Comparison of ENCODE assay signal across 8 mouse cellular contexts in the genomic region with DNA sequence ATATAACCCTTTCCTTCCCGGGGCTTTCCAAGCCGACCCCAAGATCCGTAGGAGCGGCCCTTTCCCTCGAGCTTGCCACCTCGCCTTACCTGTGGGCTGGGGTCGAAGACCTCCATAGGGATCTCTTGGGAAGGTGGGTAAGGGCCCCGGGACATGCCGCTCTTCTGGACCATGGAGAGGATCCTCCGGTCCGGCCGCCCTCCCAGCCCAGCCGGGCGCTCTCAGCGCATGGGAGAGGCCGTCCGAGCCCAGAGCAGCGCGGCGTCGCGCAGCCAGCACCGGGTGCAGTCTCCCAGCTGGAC. TPM values are rescaled to one million over a fixed set of nuclear protein-coding genes. Genes with fewer than 3 reads are reported as not detected.
DNase-seq lines count a peak whose midpoint lies in the region; ATAC-seq lines count a peak whose summit lies in the region.

No protein-coding gene starts in this region.

- H3K4me3 ChIP-seq in kidney, embryonic 15.5 days (replicated peaks) = peak overlapping the region; percentile 87
- H3K4me3 ChIP-seq in brown adipose tissue, adult 24 weeks (ENCODE audit: insufficient read depth, low read depth, low read length) = peak overlapping the region; percentile 66
- H3K4me3 ChIP-seq in hindbrain, embryonic 13.5 days = peak overlapping the region; percentile 94
- peak overlapping the region; percentile 75 for H3K4me3 ChIP-seq in midbrain, embryonic 12.5 days

- peak overlapping the region; percentile 91 for H3K4me2 ChIP-seq in kidney, embryonic 15.5 days
- peak overlapping the region; percentile 85 for H3K4me2 ChIP-seq in hindbrain, embryonic 13.5 days
- peak overlapping the region; percentile 77 for H3K4me2 ChIP-seq in midbrain, embryonic 12.5 days (replicated peaks)

- peak overlapping the region; percentile 98 for H3K27ac ChIP-seq in kidney, embryonic 15.5 days
- no peak overlapping the region for H3K27ac ChIP-seq in brown adipose tissue, adult 24 weeks (replicated peaks; ENCODE audit: low read depth, low read length)
- H3K27ac ChIP-seq in hindbrain, embryonic 13.5 days = peak overlapping the region; percentile 98
- H3K27ac ChIP-seq in midbrain, embryonic 12.5 days (replicated peaks) = peak overlapping the region; percentile 93

- H3K36me3 ChIP-seq in kidney, embryonic 15.5 days = peaks cover 13% of the 10 kb centered on the region
- H3K36me3 ChIP-seq in hindbrain, embryonic 13.5 days = peaks cover 18% of the 10 kb centered on the region
- H3K36me3 ChIP-seq in midbrain, embryonic 12.5 days = peaks cover 9% of the 10 kb centered on the region

- peaks cover 57% of the 10 kb centered on the region for H3K4me1 ChIP-seq in kidney, embryonic 15.5 days
- peaks cover 6% of the 10 kb centered on the region; the same call in 1 of the 2 replicates for H3K4me1 ChIP-seq in brown adipose tissue, adult 24 weeks (ENCODE audit: control insufficient read depth, insufficient read depth, insufficient read length, low read length)
- peaks cover 58% of the 10 kb centered on the region for H3K4me1 ChIP-seq in hindbrain, embryonic 13.5 days (replicated peaks)
- peaks cover 54% of the 10 kb centered on the region for H3K4me1 ChIP-seq in midbrain, embryonic 12.5 days

- H3K9me3 ChIP-seq in kidney, embryonic 15.5 days (replicated peaks) = no peaks in the 10 kb centered on the region
- no peaks in the 10 kb centered on the region for H3K9me3 ChIP-seq in hindbrain, embryonic 13.5 days
- no peaks in the 10 kb centered on the region for H3K9me3 ChIP-seq in midbrain, embryonic 12.5 days

- no peak; the same call in 1 of the 2 replicates for ATAC-seq in kidney, embryonic 15.5 days (replicated peaks; ENCODE audit: low FRiP score)
- no peak; the same call in 1 of the 2 replicates for ATAC-seq in hindbrain, embryonic 13.5 days (ENCODE audit: low FRiP score)
- ATAC-seq in midbrain, embryonic 12.5 days (ENCODE audit: low FRiP score, low read depth) = peak; percentile 12
- ATAC-seq in granulocyte monocyte progenitor cell, adult 5-6 weeks (replicated peaks; ENCODE audit: poor library complexity, severe bottlenecking) = no peak

- H3K9ac ChIP-seq in kidney, embryonic 15.5 days = peak overlapping the region; percentile 84
- peak overlapping the region; percentile 98 for H3K9ac ChIP-seq in hindbrain, embryonic 13.5 days
- peak overlapping the region; percentile 95 for H3K9ac ChIP-seq in midbrain, embryonic 12.5 days (replicated peaks)

- no peak for DNase-seq in kidney, postnatal 10 days
- no peak for DNase-seq in layer of hippocampus, postnatal 14 days (ENCODE audit: low spot score in 2 of 2)
- no peak for DNase-seq in ovary, postnatal 36 days (ENCODE audit: low spot score)

- no peaks in the 10 kb centered on the region for H3K27me3 ChIP-seq in kidney, embryonic 15.5 days
- H3K27me3 ChIP-seq in hindbrain, embryonic 13.5 days = no peaks in the 10 kb centered on the region
- peaks cover 8% of the 10 kb centered on the region; the same call in 1 of the 2 replicates for H3K27me3 ChIP-seq in midbrain, embryonic 12.5 days

- under 1% methylated on average over 23 of the region's 23 CpGs for WGBS in kidney, embryonic 15.5 days
- WGBS in hindbrain, embryonic 13.5 days = 0% methylated on average over 22 of the region's 23 CpGs
- WGBS in midbrain, embryonic 12.5 days = under 1% methylated on average over 12 of the region's 23 CpGs

RNA-seq across cellular contexts. Expression of a gene that starts 0.6 kb away (rescaled TPM):
- 14.6 and 15.2 TPM in 2 replicates for polyA plus RNA-seq in kidney, embryonic 15.5 days (2015; fragmentation: Nextera tagmentation; extraction: Ambion mirVana)
- 2.6 and 3.4 TPM in 2 replicates for polyA plus RNA-seq in brown adipose tissue, adult 24 weeks (2012; ENCODE audit: insufficient read depth, insufficient read length, missing spikeins)
- polyA plus RNA-seq in hindbrain, embryonic 13.5 days (2015; fragmentation: Nextera tagmentation; extraction: Ambion mirVana) = 51.6 and 57.4 TPM in 2 replicates
- 34.3 and 35.2 TPM in 2 replicates for polyA plus RNA-seq in midbrain, embryonic 12.5 days (2016; fragmentation: Nextera tagmentation; extraction: Ambion mirVana)
- 100 to 1,000 TPM; 128 to 131 TPM for total RNA-seq in layer of hippocampus, postnatal 14 days (2021)
- 0.71 and 4.5 TPM in 2 replicates for total RNA-seq in granulocyte monocyte progenitor cell, adult 5-6 weeks (2014; fragmentation: Nextera tagmentation)
- 0.56 and 0.77 TPM in 2 replicates for total RNA-seq in granulocyte monocyte progenitor cell, adult 5-6 weeks (2017)

RNA-seq across cellular contexts. Expression of a gene that starts 4.3 kb away (rescaled TPM):
- polyA plus RNA-seq in kidney, embryonic 15.5 days (2015; fragmentation: Nextera tagmentation; extraction: Ambion mirVana) = 1,072 and 1,152 TPM in 2 replicates
- 937 and 961 TPM in 2 replicates for polyA plus RNA-seq in brown adipose tissue, adult 24 weeks (2012; ENCODE audit: insufficient read depth, insufficient read length, missing spikeins)
- 689 and 706 TPM in 2 replicates for polyA plus RNA-seq in hindbrain, embryonic 13.5 days (2015; fragmentation: Nextera tagmentation; extraction: Ambion mirVana)
- polyA plus RNA-seq in midbrain, embryonic 12.5 days (2016; fragmentation: Nextera tagmentation; extraction: Ambion mirVana) = 741 and 746 TPM in 2 replicates
- 100 to 1,000 TPM; 532 to 602 TPM for total RNA-seq in layer of hippocampus, postnatal 14 days (2021)
- total RNA-seq in granulocyte monocyte progenitor cell, adult 5-6 weeks (2014; fragmentation: Nextera tagmentation) = 3,567 and 3,801 TPM in 2 replicates
- 1,586 and 1,858 TPM in 2 replicates for total RNA-seq in granulocyte monocyte progenitor cell, adult 5-6 weeks (2017)

RNA-seq across cellular contexts. Expression of a gene that starts 26.2 kb away (rescaled TPM):
- polyA plus RNA-seq in kidney, embryonic 15.5 days (2015; fragmentation: Nextera tagmentation; extraction: Ambion mirVana) = 9.9 and 10.1 TPM in 2 replicates
- polyA plus RNA-seq in brown adipose tissue, adult 24 weeks (2012; ENCODE audit: insufficient read depth, insufficient read length, missing spikeins) = 0.87 TPM in 1 of 2 replicates, not detected in the other
- polyA plus RNA-seq in hindbrain, embryonic 13.5 days (2015; fragmentation: Nextera tagmentation; extraction: Ambion mirVana) = 10.7 TPM in 2 replicates
- 6.3 and 7.4 TPM in 2 replicates for polyA plus RNA-seq in midbrain, embryonic 12.5 days (2016; fragmentation: Nextera tagmentation; extraction: Ambion mirVana)
- total RNA-seq in layer of hippocampus, postnatal 14 days (2021) = 1 to 10 TPM; 1.5 to 1.6 TPM
- total RNA-seq in granulocyte monocyte progenitor cell, adult 5-6 weeks (2014; fragmentation: Nextera tagmentation) = 11.0 and 15.7 TPM in 2 replicates
- 2.9 and 6.1 TPM in 2 replicates for total RNA-seq in granulocyte monocyte progenitor cell, adult 5-6 weeks (2017)

RNA-seq across cellular contexts. Expression of a gene that starts 31.1 kb away (rescaled TPM):
- polyA plus RNA-seq in kidney, embryonic 15.5 days (2015; fragmentation: Nextera tagmentation; extraction: Ambion mirVana) = 3.7 and 4.3 TPM in 2 replicates
- polyA plus RNA-seq in brown adipose tissue, adult 24 weeks (2012; ENCODE audit: insufficient read depth, insufficient read length, missing spikeins) = 0.44 TPM in 1 of 2 replicates, not detected in the other
- polyA plus RNA-seq in hindbrain, embryonic 13.5 days (2015; fragmentation: Nextera tagmentation; extraction: Ambion mirVana) = 4.2 and 5.2 TPM in 2 replicates
- 0.62 and 0.73 TPM in 2 replicates for polyA plus RNA-seq in midbrain, embryonic 12.5 days (2016; fragmentation: Nextera tagmentation; extraction: Ambion mirVana)
- 10 to 100 TPM; 27.2 to 31.0 TPM for total RNA-seq in layer of hippocampus, postnatal 14 days (2021)
- total RNA-seq in granulocyte monocyte progenitor cell, adult 5-6 weeks (2014; fragmentation: Nextera tagmentation) = not detected in 2 replicates
- total RNA-seq in granulocyte monocyte progenitor cell, adult 5-6 weeks (2017) = not detected in 2 replicates

RNA-seq across cellular contexts. Expression of a gene that starts 36.0 kb away (rescaled TPM):
- polyA plus RNA-seq in kidney, embryonic 15.5 days (2015; fragmentation: Nextera tagmentation; extraction: Ambion mirVana) = 1.7 and 2.0 TPM in 2 replicates
- 0.38 and 0.55 TPM in 2 replicates for polyA plus RNA-seq in brown adipose tissue, adult 24 weeks (2012; ENCODE audit: insufficient read depth, insufficient read length, missing spikeins)
- 0.60 and 0.89 TPM in 2 replicates for polyA plus RNA-seq in hindbrain, embryonic 13.5 days (2015; fragmentation: Nextera tagmentation; extraction: Ambion mirVana)
- 0.34 and 0.48 TPM in 2 replicates for polyA plus RNA-seq in midbrain, embryonic 12.5 days (2016; fragmentation: Nextera tagmentation; extraction: Ambion mirVana)
- 1 to 10 TPM; 7.9 to 9.6 TPM for total RNA-seq in layer of hippocampus, postnatal 14 days (2021)
- 3.1 and 3.2 TPM in 2 replicates for total RNA-seq in granulocyte monocyte progenitor cell, adult 5-6 weeks (2014; fragmentation: Nextera tagmentation)
- 1.6 and 3.9 TPM in 2 replicates for total RNA-seq in granulocyte monocyte progenitor cell, adult 5-6 weeks (2017)
